Mouse (Mus musculus) MEL (cell line): ENCODE measurements around the gene Arl8a. TPM values are rescaled to one million over a fixed set of nuclear protein-coding genes. Genes with fewer than 3 reads are reported as not detected.

ENCODE experiments used
- DNase-seq: peaks from one replicate; pipeline ENCODE4 v3.0.0; 2011; ENCODE audit warnings: low read depth, low spot score
- H3K27ac ChIP-seq: 2 replicates; pipeline ENCODE4 v1.5.1; 2012; ENCODE audit warnings: low read depth, mild to moderate bottlenecking, control low read depth, low read length, moderate library complexity; ENCODE audit not compliant: control insufficient read depth
- H3K27me3 ChIP-seq, 2 experiments: fragments of 150-350 bp in 1 of 2; sonication (generic) in 1 of 2; 2 replicates each; pipeline ENCODE4 v1.6.1; 2012; ENCODE audit warnings: low read length in 2 of 2, mild to moderate bottlenecking in 2 of 2, improper control_type of control experiment in 1 of 2, moderate library complexity in 1 of 2; ENCODE audit not compliant: insufficient read depth in 2 of 2, control insufficient read depth in 1 of 2
- H3K36me3 ChIP-seq, 2 experiments: 2 replicates each; pipeline ENCODE4 v1.6.1; 2012 to 2014; ENCODE audit warnings: low read length in 2 of 2, improper control_type of control experiment in 1 of 2, inconsistent platforms in 1 of 2, mild to moderate bottlenecking in 1 of 2; ENCODE audit not compliant: insufficient read depth in 2 of 2, control insufficient read depth in 1 of 2
- H3K4me1 ChIP-seq, 2 experiments: fragments of 150-350 bp in 1 of 2; sonication (generic) in 1 of 2; 2 replicates each; pipeline ENCODE4 v1.6.1; 2012; ENCODE audit warnings: low read length in 2 of 2, improper control_type of control experiment in 1 of 2, mild to moderate bottlenecking in 1 of 2; ENCODE audit not compliant: insufficient read depth in 2 of 2, control insufficient read depth in 1 of 2
- H3K4me3 ChIP-seq, 2 experiments: fragments of 150-350 bp in 1 of 2; sonication (generic) in 1 of 2; 2 replicates each; pipeline ENCODE4 v1.5.1; 2012; ENCODE audit warnings: low read depth in 2 of 2, low read length in 2 of 2, mild to moderate bottlenecking in 2 of 2, moderate library complexity in 2 of 2, control low read depth in 1 of 2, improper control_type of control experiment in 1 of 2; ENCODE audit not compliant: control insufficient read depth in 1 of 2, insufficient read depth in 1 of 2
- H3K79me2 ChIP-seq: 2 replicates; pipeline ENCODE4 v1.6.1; 2012; ENCODE audit warnings: mild to moderate bottlenecking, low read length, moderate library complexity; ENCODE audit not compliant: control insufficient read depth, poor library complexity, insufficient read depth
- H3K9ac ChIP-seq: 2 replicates; pipeline ENCODE4 v1.6.1; 2012; ENCODE audit warnings: low read depth, mild to moderate bottlenecking, control low read depth, low read length, moderate library complexity; ENCODE audit not compliant: control insufficient read depth, poor library complexity, severe bottlenecking
- H3K9me3 ChIP-seq: fragments of 150-350 bp; sonication (generic); replicated peaks from 2 replicates; pipeline ENCODE4 v1.6.1; 2012; ENCODE audit warnings: mild to moderate bottlenecking, low read length, improper control_type of control experiment, moderate library complexity; ENCODE audit not compliant: insufficient read depth
- CHD1 ChIP-seq: IDR thresholded peaks from 2 replicates; pipeline ENCODE4 v1.6.1; 2012; ENCODE audit warnings: low read depth, mild to moderate bottlenecking, inconsistent platforms, low read length, improper control_type of control experiment
- CHD2 ChIP-seq: IDR thresholded peaks from 2 replicates; pipeline ENCODE4 v1.6.1; 2011; ENCODE audit warnings: low read length, improper control_type of control experiment
- CTCF ChIP-seq, 3 experiments: IDR thresholded peaks in 2 of 3; conservative IDR thresholded peaks in 1 of 3; 2 replicates each; pipeline ENCODE4 v1.5.1; 2011 to 2012; ENCODE audit warnings: low read length in 3 of 3, low read depth in 2 of 3, mild to moderate bottlenecking in 2 of 3, improper control_type of control experiment in 1 of 3, inconsistent platforms in 1 of 3, mixed read lengths in 1 of 3, moderate library complexity in 1 of 3; ENCODE audit not compliant: control insufficient read depth in 1 of 3, insufficient read depth in 1 of 3, poor library complexity in 1 of 3, severe bottlenecking in 1 of 3
- ELF1 ChIP-seq: IDR thresholded peaks from 2 replicates; pipeline ENCODE4 v1.6.1; 2014; ENCODE audit warnings: low read depth, mild to moderate bottlenecking, inconsistent platforms, low read length, improper control_type of control experiment, moderate library complexity
- EP300 ChIP-seq, 2 experiments: IDR thresholded peaks; 2 replicates each; pipeline ENCODE4 v1.6.1; 2011; ENCODE audit warnings: improper control_type of control experiment in 2 of 2, low read length in 2 of 2, low read depth in 1 of 2, mild to moderate bottlenecking in 1 of 2
- ETS1 ChIP-seq: IDR thresholded peaks from 2 replicates; pipeline ENCODE4 v1.6.1; 2012; ENCODE audit warnings: low read depth, mild to moderate bottlenecking, inconsistent platforms, low read length, improper control_type of control experiment, moderate library complexity
- GATA1 ChIP-seq: IDR thresholded peaks from 2 replicates; pipeline ENCODE4 v1.6.1; 2011; ENCODE audit warnings: low read depth, low read length, improper control_type of control experiment
- HCFC1 ChIP-seq: IDR thresholded peaks from 2 replicates; pipeline ENCODE4 v1.6.1; 2012; ENCODE audit warnings: low read depth, mild to moderate bottlenecking, inconsistent platforms, low read length, improper control_type of control experiment, moderate library complexity
- KAT2A ChIP-seq: conservative IDR thresholded peaks from 2 replicates; pipeline ENCODE4 v1.6.1; 2012; ENCODE audit warnings: low read depth, low read length, improper control_type of control experiment, inconsistent platforms
- MAFK ChIP-seq: IDR thresholded peaks from 2 replicates; pipeline ENCODE4 v1.6.1; 2011; ENCODE audit warnings: low read depth, mild to moderate bottlenecking, low read length, improper control_type of control experiment, borderline replicate concordance
- MAZ ChIP-seq: IDR thresholded peaks from 2 replicates; pipeline ENCODE4 v1.6.1; 2012; ENCODE audit warnings: low read depth, mild to moderate bottlenecking, inconsistent platforms, low read length, improper control_type of control experiment
- MYB ChIP-seq: IDR thresholded peaks from 2 replicates; pipeline ENCODE4 v1.6.1; 2011; ENCODE audit warnings: mild to moderate bottlenecking, low read depth, low read length, improper control_type of control experiment
- MYC ChIP-seq: IDR thresholded peaks from 2 replicates; pipeline ENCODE4 v1.6.1; 2011; ENCODE audit warnings: low read depth, mild to moderate bottlenecking, low read length, improper control_type of control experiment, moderate library complexity
- NRF1 ChIP-seq: IDR thresholded peaks from 2 replicates; pipeline ENCODE4 v1.6.1; 2014; ENCODE audit warnings: low read depth, mild to moderate bottlenecking, inconsistent platforms, low read length, improper control_type of control experiment, moderate library complexity; ENCODE audit not compliant: poor library complexity, insufficient read depth, severe bottlenecking
- POLR2A ChIP-seq, 2 experiments: IDR thresholded peaks; 2 replicates each; pipeline ENCODE4 v1.6.1; 2011 to 2012; ENCODE audit warnings: low read length in 2 of 2, mild to moderate bottlenecking in 2 of 2, control low read depth in 1 of 2, improper control_type of control experiment in 1 of 2, low read depth in 1 of 2, moderate library complexity in 1 of 2; ENCODE audit not compliant: control insufficient read depth in 1 of 2, insufficient read depth in 1 of 2, poor library complexity in 1 of 2
- POLR2AphosphoS2 ChIP-seq: IDR thresholded peaks from 2 replicates; pipeline ENCODE4 v1.6.1; 2011; ENCODE audit warnings: low read length, improper control_type of control experiment
- POLR2AphosphoS5 ChIP-seq: IDR thresholded peaks from 2 replicates; pipeline ENCODE4 v1.6.1; 2012; ENCODE audit warnings: low read depth, borderline replicate concordance, mild to moderate bottlenecking, inconsistent platforms, low read length, moderate library complexity, mixed read lengths
- RAD21 ChIP-seq: IDR thresholded peaks from 2 replicates; pipeline ENCODE4 v1.6.1; 2011; ENCODE audit warnings: mild to moderate bottlenecking, low read depth, low read length, improper control_type of control experiment
- SMC3 ChIP-seq: IDR thresholded peaks from 2 replicates; pipeline ENCODE4 v1.6.1; 2011; ENCODE audit warnings: low read depth, low read length, improper control_type of control experiment
- TAL1 ChIP-seq: IDR thresholded peaks from 2 replicates; pipeline ENCODE4 v1.6.1; 2012; ENCODE audit warnings: mild to moderate bottlenecking, inconsistent platforms, low read length, moderate library complexity, mixed read lengths
- TBP ChIP-seq: IDR thresholded peaks from 2 replicates; pipeline ENCODE4 v1.8.0; 2011; ENCODE audit warnings: low read depth, low read length, improper control_type of control experiment
- TCF12 ChIP-seq: IDR thresholded peaks from 2 replicates; pipeline ENCODE4 v1.6.1; 2014; ENCODE audit warnings: low read depth, mild to moderate bottlenecking, inconsistent platforms, low read length, improper control_type of control experiment, moderate library complexity
- ZC3H11A ChIP-seq: IDR thresholded peaks from 2 replicates; pipeline ENCODE4 v1.6.1; 2012; ENCODE audit warnings: low read depth, mild to moderate bottlenecking, inconsistent platforms, low read length, improper control_type of control experiment
- polyA plus RNA-seq, 2 experiments: library from polyadenylated mRNA; stranded (reverse) in 1 of 2; unstranded in 1 of 2; fragments of >175 nt in 1 of 2; fragments of >200 nt in 1 of 2; gene quantifications; 2 replicates each; pipeline versions ENCODE4 v1.2.1 to v1.2.4; 2012; ENCODE audit warnings: low replicate concordance in 2 of 2, low read depth in 1 of 2; ENCODE audit not compliant: insufficient read length in 2 of 2, insufficient read depth in 1 of 2, missing spikeins in 1 of 2
- total RNA-seq: library from RNA; depleted of rRNA; stranded (reverse); fragments of 300-350 nt; gene quantifications from 2 replicates; pipeline ENCODE4 v1.2.3, GENCODE M21; 2012

The Arl8a gene
- total and polyA plus RNA-seq, 3 experiments = 8.0 to 47.7 TPM; not detected in 1

DNA sequence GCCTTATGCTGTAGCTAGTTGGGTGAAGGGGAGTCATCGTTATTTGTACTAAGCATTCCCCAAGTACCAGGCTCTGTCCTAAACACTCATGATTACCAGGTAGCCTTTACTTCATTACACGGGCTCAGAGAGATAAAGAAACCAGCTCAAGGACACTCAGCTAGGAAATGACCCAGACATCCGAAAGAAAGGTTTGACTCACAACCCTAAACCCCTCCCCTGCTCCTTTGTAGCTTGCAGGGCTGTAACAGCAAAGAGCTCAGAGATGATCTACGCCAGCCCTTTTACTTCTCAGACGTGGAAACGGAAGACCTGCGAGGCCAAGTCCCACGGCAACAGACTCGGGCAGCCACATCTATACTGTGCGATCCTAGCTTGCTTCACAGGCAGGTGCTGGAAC is 23.7 kb downstream of the Arl8a start:
- H3K9ac ChIP-seq = no peak overlapping the region
- no peak overlapping the region for H3K27ac ChIP-seq
- TF ChIP-seq TAL1 (no peak), CTCF (IDR thresholded peaks at IDR 0.05 in 2 of 3, conservative IDR thresholded peaks at IDR 0.05 in 1 of 3; ENCODE audit: control insufficient read depth in 1 of 3, insufficient read depth in 1 of 3, low read depth in 2 of 3, low read length in 3 of 3, poor library complexity in 1 of 3, severe bottlenecking in 1 of 3) (no peak), ZC3H11A (no peak), CHD1 (no peak), SMC3 (no peak), KAT2A (no peak)
- H3K4me3 ChIP-seq = no peak overlapping the region
- H3K79me2 ChIP-seq = no peaks in the 10 kb centered on the region
- no peaks in the 10 kb centered on the region for H3K9me3 ChIP-seq
- H3K27me3 ChIP-seq = peaks cover 0 to 1% of the 10 kb centered on the region in 2 experiments; a peak in 1 of 4 replicates
- H3K4me1 ChIP-seq = no peaks in the 10 kb centered on the region
- DNase-seq = no peak
- H3K36me3 ChIP-seq = no peaks in the 10 kb centered on the region

GRCm38 (mm10) chr1:135171202-135171601 is 24.6 kb downstream of the Arl8a start:
- H3K27me3 ChIP-seq = peaks cover 0 to 1% of the 10 kb centered on the region in 2 experiments; a peak in 1 of 4 replicates
- DNase-seq = peak; percentile 42
- no peak overlapping the region for H3K9ac ChIP-seq
- H3K27ac ChIP-seq = no peak overlapping the region
- H3K9me3 ChIP-seq = no peaks in the 10 kb centered on the region
- H3K79me2 ChIP-seq = no peaks in the 10 kb centered on the region
- H3K36me3 ChIP-seq = no peaks in the 10 kb centered on the region
- no peaks in the 10 kb centered on the region for H3K4me1 ChIP-seq
- no peak for TF ChIP-seq MAFK
- TF ChIP-seq MYB = no peak
- TF ChIP-seq CTCF (IDR thresholded peaks at IDR 0.05 in 2 of 3, conservative IDR thresholded peaks at IDR 0.05 in 1 of 3; ENCODE audit: control insufficient read depth in 1 of 3, insufficient read depth in 1 of 3, low read depth in 2 of 3, low read length in 3 of 3, poor library complexity in 1 of 3, severe bottlenecking in 1 of 3) = peak; percentile 21 to 40 (median 27); a peak in 5 of 6 replicates
- no peak for TF ChIP-seq MAZ
- TF ChIP-seq HCFC1 = no peak
- no peak for TF ChIP-seq POLR2AphosphoS2
- TF ChIP-seq MYC = 0 out of 2 replicates have a peak, but pooled peaks have one; percentile 41
- no peak for TF ChIP-seq TCF12
- no peak for TF ChIP-seq NRF1
- TF ChIP-seq RAD21 = no peak; the same call in 1 of the 2 replicates
- 0 out of 2 replicates have a peak, but pooled peaks have one; percentile 16 for TF ChIP-seq TBP
- no peak for TF ChIP-seq POLR2A (IDR thresholded peaks at IDR 0.05; ENCODE audit: control insufficient read depth in 1 of 2, insufficient read depth in 1 of 2, low read depth in 1 of 2, low read length in 2 of 2, poor library complexity in 1 of 2)
- no peak for TF ChIP-seq ELF1
- peak; percentile 38 for TF ChIP-seq SMC3
- no peak for TF ChIP-seq ZC3H11A
- TF ChIP-seq GATA1 = no peak
- no peak for TF ChIP-seq CHD2
- TF ChIP-seq CHD1 = no peak
- no peak for TF ChIP-seq ETS1
- TF ChIP-seq EP300 (IDR thresholded peaks at IDR 0.05; ENCODE audit: low read depth in 1 of 2, low read length in 2 of 2) = no peak
- no peak for TF ChIP-seq POLR2AphosphoS5
- no peak overlapping the region for H3K4me3 ChIP-seq
